Mouse (Mus musculus): ENCODE measurements around the gene Ppp1r15a. TPM values are rescaled to one million over a fixed set of nuclear protein-coding genes. Genes with fewer than 3 reads are reported as not detected.
"Not testable (repeated sequence)": the region's sequence is repeated elsewhere in the genome, so short reads cannot be mapped to it uniquely, and the experiment has no call there.

The Ppp1r15a gene
- polyA plus RNA-seq, 1 experiment: 20.0 TPM

DNA sequence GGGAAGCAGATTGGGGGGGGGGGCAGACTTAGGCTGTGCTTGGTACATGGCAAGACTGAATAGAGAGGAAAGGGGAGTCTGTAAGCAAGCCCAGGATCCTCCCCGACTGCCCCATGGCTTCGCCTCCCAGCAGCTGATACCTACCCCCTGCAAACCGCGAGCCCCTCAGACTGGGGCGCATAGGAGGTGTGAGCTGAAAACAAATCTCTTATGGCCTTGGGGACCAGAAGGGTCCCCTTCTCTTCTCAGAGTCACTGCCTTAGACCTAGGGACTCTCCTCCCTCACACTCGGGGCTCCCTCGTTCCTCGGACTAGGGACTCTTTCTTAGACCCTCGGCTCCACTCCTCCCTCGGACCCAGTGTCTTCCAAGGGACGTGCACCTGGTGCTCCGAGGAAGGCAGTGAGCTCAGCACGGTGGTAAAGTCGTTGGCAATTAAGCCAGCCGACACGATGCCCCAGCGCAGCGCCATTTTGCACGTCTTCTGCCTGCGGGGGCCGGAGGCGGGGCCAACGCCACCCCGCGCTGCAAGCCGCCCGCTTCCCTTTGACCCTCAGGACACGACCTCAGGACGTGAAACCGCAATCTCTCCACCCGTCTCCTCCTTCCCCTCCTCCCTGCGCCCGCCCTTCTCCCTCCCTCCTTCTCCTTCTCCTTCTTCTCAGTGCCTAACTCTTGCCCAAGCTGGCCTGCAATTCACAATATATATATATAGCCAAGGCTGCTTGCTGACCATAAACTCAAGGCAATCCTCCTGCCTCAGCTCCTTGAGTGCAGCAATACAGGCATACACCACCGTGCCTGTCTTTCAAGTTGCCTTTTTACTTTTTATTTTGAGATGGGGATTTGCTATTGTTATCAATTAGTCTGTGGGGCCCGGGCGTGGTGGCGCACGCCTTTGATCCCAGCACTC, 37.5 kb downstream of the Ppp1r15a start, which contains the start of gene Dhdh:
Gene Dhdh, minus strand, starts transcription at position 513 of the 912 bp plus-strand sequence.
- no peak for TF ChIP-seq CTCF (IDR thresholded peaks at IDR 0.05; ENCODE audit: extremely low read depth, insufficient read depth, low read length)
- peak; percentile 53; the same call in 1 of the 2 replicates for TF ChIP-seq POLR2A (IDR thresholded peaks at IDR 0.05; ENCODE audit: extremely low read depth, insufficient read depth, low read length)
- Histone ChIP-seq H3K4me1 (ENCODE audit: control insufficient read depth, insufficient read depth, low read length) (no peaks in the 10 kb centered on the region; the same call in 1 of the 2 replicates), H3K4me3 (ENCODE audit: insufficient read depth, low read length) (peak within 1 kb of the TSS; percentile 52), H3K27ac (ENCODE audit: insufficient read depth, low read length) (peak within 1 kb of the TSS; percentile 48)

- Histone ChIP-seq H3K27ac (ENCODE audit: insufficient read depth, low read length) (no peak overlapping the region), H3K4me3 (ENCODE audit: insufficient read depth, low read length) (peak overlapping the region; percentile 52; the same call in 1 of the 2 replicates), H3K4me1 (ENCODE audit: control insufficient read depth, insufficient read depth, low read length) (no peaks in the 10 kb centered on the region; the same call in 1 of the 2 replicates)
- TF ChIP-seq POLR2A (IDR thresholded peaks at IDR 0.05; ENCODE audit: extremely low read depth, insufficient read depth, low read length) (no peak), CTCF (IDR thresholded peaks at IDR 0.05; ENCODE audit: extremely low read depth, insufficient read depth, low read length) (no peak)
Observed at GRCm38 (mm10) chr7:45487861-45488292, 38.2 kb downstream of the Ppp1r15a start.

- Histone ChIP-seq H3K27ac (ENCODE audit: insufficient read depth, low read length) (no peak within 1 kb of the TSS), H3K4me1 (ENCODE audit: control insufficient read depth, insufficient read depth, low read length) (no peaks in the 10 kb centered on the region; the same call in 1 of the 2 replicates), H3K4me3 (ENCODE audit: insufficient read depth, low read length) (no peak within 1 kb of the TSS)
- TF ChIP-seq POLR2A (IDR thresholded peaks at IDR 0.05; ENCODE audit: extremely low read depth, insufficient read depth, low read length): no peak
- TF ChIP-seq CTCF (IDR thresholded peaks at IDR 0.05; ENCODE audit: extremely low read depth, insufficient read depth, low read length): no peak
Observed at GRCm38 (mm10) chr7:45486761-45487415, 39.2 kb downstream of the Ppp1r15a start, which contains the start of gene Gm45808. Gene Gm45808, minus strand, starts transcription at chr7:45486811.

DNA sequence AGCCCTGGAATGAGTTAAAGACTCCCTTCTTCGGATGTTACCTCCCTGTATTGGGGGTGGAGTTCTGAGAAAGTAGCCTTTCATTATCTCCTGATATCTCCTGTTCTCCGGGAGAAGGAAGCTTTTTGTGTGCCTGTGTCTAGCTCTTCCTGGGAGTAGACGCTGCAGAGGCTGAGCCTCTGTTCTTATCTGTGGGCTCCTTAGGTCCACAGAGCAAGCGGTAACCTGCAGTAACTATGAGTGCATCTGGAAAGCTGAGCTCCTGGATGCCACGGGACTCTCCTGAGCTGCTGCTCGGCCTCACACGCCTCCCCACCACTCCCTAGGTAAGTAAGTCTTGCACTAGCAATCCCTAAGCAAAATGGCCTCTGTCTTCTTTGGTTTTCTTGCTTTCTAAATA, 39.9 kb downstream of the Ppp1r15a start:
- Histone ChIP-seq H3K4me1 (ENCODE audit: control insufficient read depth, insufficient read depth, low read length) (no peaks in the 10 kb centered on the region; the same call in 1 of the 2 replicates), H3K4me3 (ENCODE audit: insufficient read depth, low read length) (no peak overlapping the region), H3K27ac (ENCODE audit: insufficient read depth, low read length) (no peak overlapping the region)
- TF ChIP-seq CTCF (IDR thresholded peaks at IDR 0.05; ENCODE audit: extremely low read depth, insufficient read depth, low read length) (no peak), POLR2A (IDR thresholded peaks at IDR 0.05; ENCODE audit: extremely low read depth, insufficient read depth, low read length) (no peak)

GRCm38 (mm10) chr7:45484985-45485384, 41.1 kb downstream of the Ppp1r15a start:
- H3K4me1 ChIP-seq (ENCODE audit: control insufficient read depth, insufficient read depth, low read length); H3K27ac ChIP-seq (ENCODE audit: insufficient read depth, low read length); H3K4me3 ChIP-seq (ENCODE audit: insufficient read depth, low read length): not testable (repeated sequence)

DNA sequence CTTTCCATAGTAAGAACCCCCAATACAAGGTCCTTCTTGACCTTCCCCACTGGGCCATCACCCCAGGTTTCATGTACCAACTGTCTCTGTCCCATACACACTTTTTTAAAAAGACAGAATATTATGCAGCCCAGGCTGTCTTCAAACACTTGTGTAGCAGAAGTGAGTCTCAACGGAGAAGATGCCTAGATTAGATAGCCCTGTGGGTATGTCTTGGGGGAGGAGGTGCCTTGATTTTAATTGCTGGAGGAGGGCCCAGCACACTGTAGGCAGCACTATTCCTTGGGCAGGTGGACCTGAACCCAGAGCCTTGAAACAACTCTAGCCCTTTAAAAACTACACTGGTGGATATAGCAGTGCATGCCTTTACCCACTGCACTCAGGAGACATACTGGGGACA, 43.9 kb downstream of the Ppp1r15a start:
- no peak for TF ChIP-seq POLR2A (IDR thresholded peaks at IDR 0.05; ENCODE audit: extremely low read depth, insufficient read depth, low read length)
- no peak overlapping the region for H3K27ac ChIP-seq (ENCODE audit: insufficient read depth, low read length)
- H3K4me1 ChIP-seq (ENCODE audit: control insufficient read depth, insufficient read depth, low read length): no peaks in the 10 kb centered on the region
- H3K4me3 ChIP-seq (ENCODE audit: insufficient read depth, low read length): no peak overlapping the region

DNA sequence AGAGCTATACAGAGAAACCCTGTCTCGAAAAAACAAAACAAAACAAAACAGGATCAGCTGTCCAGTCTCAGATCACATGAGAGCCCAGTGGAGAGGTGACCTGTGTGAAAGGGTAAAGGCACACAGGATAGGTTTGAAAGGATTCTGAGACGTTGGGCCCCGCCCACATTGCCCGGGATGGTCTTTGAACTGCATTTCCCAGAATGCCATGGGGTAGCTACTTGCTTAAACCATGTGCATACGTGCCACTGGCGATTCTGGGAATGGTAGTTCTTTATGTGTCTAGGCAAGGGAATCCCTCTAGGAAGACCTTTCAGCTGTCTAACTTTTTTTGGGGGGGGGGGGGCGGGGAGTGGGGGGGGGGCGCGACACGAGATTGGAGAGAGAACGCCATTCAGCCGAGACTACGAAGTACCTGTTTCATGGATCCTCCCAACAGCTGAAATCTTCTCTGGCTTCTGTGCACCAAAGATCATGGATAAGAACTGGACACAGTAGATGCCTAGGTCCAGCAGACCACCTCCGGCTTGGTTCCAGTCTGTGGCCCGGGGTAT, 44.6 kb downstream of the Ppp1r15a start, which contains the start of gene Tulp2:
Gene Tulp2, plus strand, starts transcription at position 504 of the 554 bp plus-strand sequence.
- H3K27ac ChIP-seq (ENCODE audit: insufficient read depth, low read length): no peak within 1 kb of the TSS
- TF ChIP-seq POLR2A (IDR thresholded peaks at IDR 0.05; ENCODE audit: extremely low read depth, insufficient read depth, low read length): no peak
- no peak for TF ChIP-seq CTCF (IDR thresholded peaks at IDR 0.05; ENCODE audit: extremely low read depth, insufficient read depth, low read length)
- H3K4me1 ChIP-seq (ENCODE audit: control insufficient read depth, insufficient read depth, low read length): no peaks in the 10 kb centered on the region
- H3K4me3 ChIP-seq (ENCODE audit: insufficient read depth, low read length): no peak within 1 kb of the TSS

- not testable (repeated sequence) for H3K4me3 ChIP-seq (ENCODE audit: insufficient read depth, low read length); H3K27ac ChIP-seq (ENCODE audit: insufficient read depth, low read length); H3K4me1 ChIP-seq (ENCODE audit: control insufficient read depth, insufficient read depth, low read length)
Observed at GRCm38 (mm10) chr7:45480310-45480709, 45.8 kb downstream of the Ppp1r15a start.

GRCm38 (mm10) chr7:45478774-45479173, 47.3 kb downstream of the Ppp1r15a start:
- Histone ChIP-seq H3K27ac (ENCODE audit: insufficient read depth, low read length) (no peak overlapping the region), H3K4me1 (ENCODE audit: control insufficient read depth, insufficient read depth, low read length) (no peaks in the 10 kb centered on the region), H3K4me3 (ENCODE audit: insufficient read depth, low read length) (no peak overlapping the region)
- TF ChIP-seq POLR2A (IDR thresholded peaks at IDR 0.05; ENCODE audit: extremely low read depth, insufficient read depth, low read length) (no peak), CTCF (IDR thresholded peaks at IDR 0.05; ENCODE audit: extremely low read depth, insufficient read depth, low read length) (no peak)

Measured in cortical plate, adult 2 months (tissue).